Mouse (Mus musculus) embryonic facial prominence, embryonic 11.5 days (tissue): ENCODE results near the gene Fgf4. TPM values are rescaled to one million over a fixed set of nuclear protein-coding genes. Genes with fewer than 3 reads are reported as not detected.

ENCODE experiments used
- polyA plus RNA-seq: library from polyadenylated mRNA; unstranded; fragments of >200 nt; fragmentation: Nextera tagmentation; extraction: Ambion mirVana; gene quantifications from 2 replicates; pipeline ENCODE4 v1.2.1, GENCODE M21; 2014

The Fgf4 gene
- polyA plus RNA-seq, 1 experiment from 2014 or later, result 0.07 TPM

Other genes starting within 250 kb of the Fgf4 start
- gene Ano1, start 95.4 kb upstream of the Fgf4 start, polyA plus RNA-seq, result 10.0 and 10.8 TPM in 2 replicates
- 0.61 and 1.0 TPM in 2 replicates for gene Fgf3, start 9.3 kb upstream of the Fgf4 start, polyA plus RNA-seq
- 25.4 and 29.1 TPM in 2 replicates for gene Fgf15, start 49.2 kb downstream of the Fgf4 start, polyA plus RNA-seq
- 21.0 and 24.5 TPM in 2 replicates for gene LTO1, start 67.7 kb downstream of the Fgf4 start, polyA plus RNA-seq
- gene Ccnd1, start 92.6 kb downstream of the Fgf4 start, polyA plus RNA-seq, result 208 and 223 TPM in 2 replicates